Mouse (Mus musculus): Measurements from ENCODE around the gene Btd. TPM values are rescaled to one million over a fixed set of nuclear protein-coding genes. Genes with fewer than 3 reads are reported as not detected.

Gene Btd
- polyA plus RNA-seq, 1 experiment from 2014 or later, result 11.6 TPM

DNA sequence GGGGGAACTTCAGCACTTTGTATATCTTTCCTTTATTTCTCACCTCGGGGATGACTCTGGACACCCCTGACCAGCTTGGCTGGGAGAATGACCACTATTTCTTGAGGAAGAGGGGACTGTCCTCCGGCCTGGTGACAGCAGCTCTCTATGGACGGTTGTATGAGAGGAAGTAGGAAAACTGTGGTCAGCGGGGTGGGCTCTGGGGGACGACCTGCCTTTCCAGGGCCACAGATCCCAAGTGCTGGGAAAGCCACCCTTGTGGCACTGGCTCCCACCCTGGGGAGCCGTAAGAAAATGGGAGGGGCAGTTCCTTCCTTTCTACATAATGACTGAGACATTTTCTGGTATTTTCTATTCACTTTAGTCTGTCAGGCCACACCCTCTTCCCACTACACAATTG lies 26.9 kb downstream of the Btd start:
- H3K9me3 ChIP-seq (replicated peaks), result no peaks in the 10 kb centered on the region
- no peak overlapping the region for H3K27ac ChIP-seq (replicated peaks)
- ATAC-seq (ENCODE audit: insufficient read depth), result no peak
- no peak overlapping the region for H3K9ac ChIP-seq
- no peak overlapping the region for H3K4me2 ChIP-seq
- H3K4me3 ChIP-seq (replicated peaks), result no peak overlapping the region
- H3K27me3 ChIP-seq, result no peaks in the 10 kb centered on the region
- peaks cover 27% of the 10 kb centered on the region for H3K4me1 ChIP-seq (replicated peaks)
- 50% methylated on average over 6 of the region's 6 CpGs for WGBS (ENCODE audit: insufficient replicate concordance)
- peaks cover 11% of the 10 kb centered on the region for H3K36me3 ChIP-seq (replicated peaks)

DNA sequence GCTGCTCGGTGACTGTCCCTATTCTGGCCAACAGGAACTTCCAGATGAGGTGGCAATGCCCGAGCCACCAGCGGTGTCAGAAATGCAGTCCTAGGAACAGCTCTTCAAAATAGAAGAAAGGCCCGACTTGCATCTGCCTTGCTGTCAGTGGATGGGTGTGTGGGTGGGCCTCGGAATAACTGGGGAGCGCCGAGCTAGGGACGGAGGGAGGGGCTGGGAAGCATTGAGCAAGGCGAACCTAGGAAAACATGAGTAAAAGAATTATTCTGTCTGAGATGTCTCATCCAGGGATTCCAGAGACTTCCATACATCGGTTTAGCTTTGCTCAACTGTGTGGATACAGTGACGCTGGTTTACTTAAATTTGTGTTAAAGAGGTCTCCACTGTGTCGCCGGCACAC lies 27.5 kb downstream of the Btd start:
- peaks cover 21% of the 10 kb centered on the region; the same call in 1 of the 2 replicates for H3K4me1 ChIP-seq (replicated peaks)
- no peak overlapping the region for H3K27ac ChIP-seq (replicated peaks)
- no peak overlapping the region for H3K4me3 ChIP-seq (replicated peaks)
- no peak overlapping the region for H3K9ac ChIP-seq
- WGBS (ENCODE audit: insufficient replicate concordance), result 71% methylated on average over 13 of the region's 13 CpGs
- no peaks in the 10 kb centered on the region for H3K9me3 ChIP-seq (replicated peaks)
- H3K4me2 ChIP-seq, result no peak overlapping the region
- no peaks in the 10 kb centered on the region for H3K27me3 ChIP-seq
- ATAC-seq (ENCODE audit: insufficient read depth), result no peak
- peaks cover 11% of the 10 kb centered on the region for H3K36me3 ChIP-seq (replicated peaks)

DNA sequence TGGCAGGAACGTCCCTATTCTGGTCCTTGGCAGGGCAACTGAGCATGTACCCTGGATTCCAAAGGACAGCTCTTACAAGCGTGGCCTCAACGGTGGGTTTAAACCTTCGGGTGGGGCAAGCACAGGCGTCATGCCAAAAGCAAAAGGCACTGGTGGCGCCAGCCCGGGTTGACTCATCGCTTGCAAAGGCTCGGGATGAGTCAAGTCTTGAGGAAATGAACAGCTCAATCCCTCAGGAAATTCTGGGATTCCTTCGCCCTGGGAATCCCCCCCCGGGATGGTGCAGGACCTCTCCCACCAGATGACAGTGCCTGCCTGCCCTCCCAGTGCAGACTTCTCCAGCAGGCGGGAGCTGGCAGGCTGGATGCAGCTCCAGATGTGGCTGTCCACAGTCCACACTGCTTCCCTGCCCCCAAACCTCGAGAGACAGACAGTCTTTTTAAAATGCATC lies 28.4 kb downstream of the Btd start:
- WGBS (ENCODE audit: insufficient replicate concordance), result 31% methylated on average over 13 of the region's 13 CpGs
- Histone ChIP-seq H3K27ac (replicated peaks) (peak overlapping the region; percentile 56), H3K9me3 (replicated peaks) (no peaks in the 10 kb centered on the region), H3K4me2 (peak overlapping the region; percentile 21), H3K36me3 (replicated peaks) (peaks cover 11% of the 10 kb centered on the region), H3K27me3 (no peaks in the 10 kb centered on the region), H3K4me3 (replicated peaks) (no peak overlapping the region), H3K4me1 (replicated peaks) (peaks cover 14% of the 10 kb centered on the region; the same call in 1 of the 2 replicates), H3K9ac (no peak overlapping the region)
- 0 out of 2 replicates have a peak, but pooled peaks have one; percentile 16 for ATAC-seq (ENCODE audit: insufficient read depth)

DNA sequence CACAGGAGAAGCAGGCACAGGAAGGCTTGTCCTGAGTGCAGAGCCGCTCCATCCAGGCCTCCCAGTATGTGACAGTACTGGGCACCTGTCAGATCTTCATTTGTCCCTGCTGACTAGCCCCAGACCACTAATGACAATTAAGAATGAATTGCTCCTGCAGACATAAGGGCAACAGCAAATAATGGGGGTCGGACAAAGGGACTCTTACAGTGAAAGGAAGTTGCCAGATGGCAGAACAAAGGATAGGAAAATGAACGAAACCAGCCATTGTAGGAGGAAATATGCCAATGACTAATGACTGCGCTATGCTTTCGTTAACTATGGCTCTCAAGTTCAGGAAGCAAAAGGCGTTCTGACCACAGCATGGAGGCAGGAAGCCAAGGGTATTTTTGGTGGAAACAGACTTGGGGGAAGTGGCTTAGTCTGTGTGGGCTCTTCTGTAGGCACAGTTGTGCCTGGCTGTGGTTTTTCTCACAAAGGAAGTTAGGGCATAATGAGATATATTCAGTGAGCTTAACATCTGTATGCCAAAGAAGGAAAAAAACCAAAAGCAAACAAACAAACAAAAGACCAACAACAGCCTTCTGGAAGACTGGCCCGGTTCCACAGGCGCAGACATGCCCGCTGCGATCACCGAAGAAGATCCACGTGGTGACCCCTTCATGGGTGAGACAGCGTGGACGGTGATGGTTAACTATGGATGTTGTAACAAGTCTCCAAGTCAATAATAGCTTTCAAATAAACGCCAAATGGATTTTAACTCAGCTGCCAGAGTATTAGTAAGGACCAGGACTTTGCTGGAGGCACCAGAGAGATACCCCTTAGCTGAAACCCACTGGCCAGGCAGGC lies 29.0 kb downstream of the Btd start:
- Histone ChIP-seq H3K4me1 (replicated peaks) (0 out of 2 replicates have a peak, but pooled peaks cover 7% of the 10 kb centered on the region), H3K27ac (replicated peaks) (peak overlapping the region; percentile 56), H3K36me3 (replicated peaks) (peaks cover 11% of the 10 kb centered on the region), H3K9ac (no peak overlapping the region), H3K27me3 (no peaks in the 10 kb centered on the region), H3K4me3 (replicated peaks) (no peak overlapping the region), H3K4me2 (peak overlapping the region; percentile 21; the same call in 1 of the 2 replicates), H3K9me3 (replicated peaks) (no peaks in the 10 kb centered on the region)
- 0 out of 2 replicates have a peak, but pooled peaks have one; percentile 17 for ATAC-seq (ENCODE audit: insufficient read depth)
- 30% methylated on average over 15 of the region's 15 CpGs for WGBS (ENCODE audit: insufficient replicate concordance)

DNA sequence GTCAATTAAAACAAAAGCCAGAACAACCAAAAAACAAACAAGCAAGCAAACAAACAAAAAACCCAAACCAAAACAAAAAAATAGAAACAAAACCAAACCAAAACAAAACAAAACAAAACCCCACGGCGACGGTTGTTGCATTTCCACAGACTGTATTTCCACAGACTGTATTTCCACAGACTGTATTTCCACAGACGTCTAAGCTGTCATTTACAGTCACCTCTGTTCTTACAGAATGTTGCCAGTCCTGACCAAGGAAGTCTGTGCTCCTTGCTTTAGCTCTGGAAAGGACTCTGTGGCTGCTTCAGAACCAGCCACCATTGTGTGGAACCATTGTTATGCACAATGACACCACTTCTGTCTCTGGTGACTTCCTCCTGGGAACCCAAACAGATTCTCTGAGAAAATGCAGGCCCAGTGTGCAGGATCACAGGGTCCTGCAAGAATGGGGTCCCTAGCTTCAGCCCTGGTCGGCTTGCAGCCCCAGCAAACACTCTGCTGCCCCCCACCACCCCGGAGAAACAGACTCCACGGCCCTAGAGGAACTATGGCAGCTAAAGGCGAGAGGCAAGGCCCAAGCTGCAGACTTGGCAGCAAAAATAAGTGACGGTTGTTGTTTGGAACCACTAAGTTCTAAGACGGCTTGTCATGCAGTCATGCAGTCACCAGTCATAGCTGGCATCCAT lies 30.9 kb downstream of the Btd start:
- no peaks in the 10 kb centered on the region for H3K27me3 ChIP-seq
- H3K4me1 ChIP-seq (replicated peaks), result no peaks in the 10 kb centered on the region
- no peak overlapping the region for H3K4me3 ChIP-seq (replicated peaks)
- H3K9me3 ChIP-seq (replicated peaks), result no peaks in the 10 kb centered on the region
- H3K36me3 ChIP-seq (replicated peaks), result peaks cover 8% of the 10 kb centered on the region
- WGBS (ENCODE audit: insufficient replicate concordance), result 51% methylated on average over 10 of the region's 10 CpGs
- ATAC-seq (ENCODE audit: insufficient read depth), result no peak
- peak overlapping the region; percentile 56; the same call in 1 of the 2 replicates for H3K27ac ChIP-seq (replicated peaks)
- no peak overlapping the region for H3K9ac ChIP-seq
- H3K4me2 ChIP-seq, result no peak overlapping the region

DNA sequence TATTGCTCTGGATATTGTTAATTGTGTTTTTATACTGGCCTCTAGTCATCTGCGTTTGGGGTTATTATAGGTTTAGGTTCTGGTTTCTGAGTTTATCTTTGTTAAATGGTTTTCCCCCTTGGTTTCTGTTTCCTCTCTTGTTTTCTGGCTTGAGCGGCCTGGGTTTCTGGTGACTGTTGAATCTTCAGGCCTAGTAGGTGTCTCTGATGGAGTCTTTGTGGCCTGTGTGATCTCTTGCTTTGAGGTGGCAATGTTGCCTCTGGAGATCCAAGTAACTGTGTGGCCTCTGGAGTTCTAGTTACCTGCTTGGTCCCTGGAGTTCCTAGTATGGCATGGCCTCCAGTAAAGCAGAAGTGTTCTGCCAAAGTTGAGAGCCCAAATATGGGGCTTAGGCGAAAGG lies 39.8 kb downstream of the Btd start:
- no peak overlapping the region for H3K4me3 ChIP-seq (replicated peaks)
- no peak for ATAC-seq (ENCODE audit: insufficient read depth)
- H3K27me3 ChIP-seq, result no peaks in the 10 kb centered on the region
- peaks cover 11% of the 10 kb centered on the region; the same call in 1 of the 2 replicates for H3K4me1 ChIP-seq (replicated peaks)
- no peaks in the 10 kb centered on the region for H3K9me3 ChIP-seq (replicated peaks)
- H3K27ac ChIP-seq (replicated peaks), result no peak overlapping the region
- H3K4me2 ChIP-seq, result no peak overlapping the region
- no peak overlapping the region for H3K9ac ChIP-seq
- WGBS (ENCODE audit: insufficient replicate concordance), result 50% methylated on average over 3 of the region's 3 CpGs
- no peaks in the 10 kb centered on the region for H3K36me3 ChIP-seq (replicated peaks)

DNA sequence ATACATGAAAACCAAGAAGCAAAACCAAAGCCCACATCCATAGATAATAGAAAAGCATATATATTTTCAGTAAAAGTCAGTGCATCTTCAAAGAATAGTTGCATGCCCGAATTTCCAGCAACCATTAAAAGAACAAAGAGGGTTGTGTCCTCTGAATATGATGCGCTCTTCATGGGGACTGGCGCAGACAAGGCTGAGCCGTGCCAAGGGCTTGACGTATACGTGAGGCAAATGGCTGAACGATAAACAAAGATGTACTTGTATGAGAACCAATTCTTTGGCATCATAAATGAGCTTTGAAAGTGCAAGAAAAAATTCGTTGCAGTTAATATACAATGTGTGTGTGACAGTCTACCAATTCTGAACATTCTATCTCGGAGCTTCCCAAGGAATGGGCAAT lies 40.5 kb downstream of the Btd start:
- no peak overlapping the region for H3K9ac ChIP-seq
- H3K9me3 ChIP-seq (replicated peaks), result no peaks in the 10 kb centered on the region
- H3K27me3 ChIP-seq, result no peaks in the 10 kb centered on the region
- H3K4me3 ChIP-seq (replicated peaks), result no peak overlapping the region
- no peak for ATAC-seq (ENCODE audit: insufficient read depth)
- no peaks in the 10 kb centered on the region for H3K36me3 ChIP-seq (replicated peaks)
- 74% methylated on average over 9 of the region's 9 CpGs for WGBS (ENCODE audit: insufficient replicate concordance)
- H3K4me1 ChIP-seq (replicated peaks), result peaks cover 12% of the 10 kb centered on the region; the same call in 1 of the 2 replicates
- H3K27ac ChIP-seq (replicated peaks), result no peak overlapping the region
- no peak overlapping the region for H3K4me2 ChIP-seq

DNA sequence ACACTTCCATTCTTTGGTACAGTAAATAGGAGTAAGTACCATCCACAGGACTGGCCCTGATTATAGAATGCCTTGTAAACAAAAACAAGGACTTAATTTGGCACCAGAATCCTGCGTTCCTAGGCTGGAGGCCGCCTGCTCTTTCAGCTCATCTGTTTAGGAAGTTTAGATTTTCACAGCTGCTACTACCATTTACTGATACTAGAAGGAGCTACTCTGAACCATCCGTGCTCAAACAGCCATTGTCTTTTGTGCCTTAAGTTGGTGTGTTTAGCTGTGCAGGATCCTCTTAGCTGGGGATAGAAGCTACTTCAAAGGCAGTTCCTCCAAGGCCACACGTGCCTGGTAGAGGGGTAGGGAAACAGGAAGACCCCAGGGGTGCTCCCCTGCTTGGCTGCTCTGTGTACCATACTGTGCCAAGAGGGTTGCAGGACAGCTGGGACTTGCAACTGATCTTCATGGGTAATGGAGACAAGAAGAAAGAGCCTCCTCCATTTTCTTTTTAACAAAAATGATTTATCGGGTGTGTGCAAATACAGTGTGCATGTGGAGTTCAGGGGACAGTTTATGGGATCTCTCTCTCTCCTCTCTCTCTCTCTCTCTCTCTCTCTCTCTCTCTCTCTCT lies 41.2 kb downstream of the Btd start:
- Histone ChIP-seq H3K9ac (no peak overlapping the region), H3K27ac (replicated peaks) (no peak overlapping the region), H3K9me3 (replicated peaks) (no peaks in the 10 kb centered on the region), H3K4me2 (no peak overlapping the region), H3K4me1 (replicated peaks) (peaks cover 12% of the 10 kb centered on the region; the same call in 1 of the 2 replicates), H3K36me3 (replicated peaks) (no peaks in the 10 kb centered on the region), H3K27me3 (no peaks in the 10 kb centered on the region), H3K4me3 (replicated peaks) (no peak overlapping the region)
- WGBS (ENCODE audit: insufficient replicate concordance), result 48% methylated on average over 5 of the region's 5 CpGs
- ATAC-seq (ENCODE audit: insufficient read depth), result no peak

DNA sequence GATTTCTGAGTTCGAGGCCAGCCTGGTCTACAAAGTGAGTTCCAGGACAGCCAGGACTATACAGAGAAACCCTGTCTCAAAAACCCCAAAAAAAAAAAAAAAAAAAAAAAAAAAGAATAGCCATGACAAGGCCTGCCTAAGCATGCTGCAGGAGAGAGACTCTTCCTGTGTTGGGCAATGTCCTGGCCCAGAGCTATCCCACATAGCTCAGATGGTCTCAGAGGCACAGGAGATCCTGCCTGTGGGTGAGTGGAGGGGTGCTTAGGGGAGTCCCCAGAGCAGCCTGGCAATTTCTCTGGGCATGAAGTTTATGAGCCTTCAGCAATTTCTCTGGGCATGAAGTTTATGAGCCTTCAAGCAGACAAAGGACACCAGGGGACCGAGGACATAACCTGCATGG lies 42.8 kb downstream of the Btd start:
- Histone ChIP-seq H3K9me3 (replicated peaks) (no peaks in the 10 kb centered on the region), H3K4me1 (replicated peaks) (peaks cover 12% of the 10 kb centered on the region; the same call in 1 of the 2 replicates), H3K4me3 (replicated peaks) (no peak overlapping the region), H3K27me3 (no peaks in the 10 kb centered on the region), H3K27ac (replicated peaks) (no peak overlapping the region), H3K9ac (no peak overlapping the region), H3K36me3 (replicated peaks) (no peaks in the 10 kb centered on the region), H3K4me2 (no peak overlapping the region)
- WGBS (ENCODE audit: insufficient replicate concordance), result 44% methylated on average over 2 of the region's 2 CpGs
- no peak for ATAC-seq (ENCODE audit: insufficient read depth)

DNA sequence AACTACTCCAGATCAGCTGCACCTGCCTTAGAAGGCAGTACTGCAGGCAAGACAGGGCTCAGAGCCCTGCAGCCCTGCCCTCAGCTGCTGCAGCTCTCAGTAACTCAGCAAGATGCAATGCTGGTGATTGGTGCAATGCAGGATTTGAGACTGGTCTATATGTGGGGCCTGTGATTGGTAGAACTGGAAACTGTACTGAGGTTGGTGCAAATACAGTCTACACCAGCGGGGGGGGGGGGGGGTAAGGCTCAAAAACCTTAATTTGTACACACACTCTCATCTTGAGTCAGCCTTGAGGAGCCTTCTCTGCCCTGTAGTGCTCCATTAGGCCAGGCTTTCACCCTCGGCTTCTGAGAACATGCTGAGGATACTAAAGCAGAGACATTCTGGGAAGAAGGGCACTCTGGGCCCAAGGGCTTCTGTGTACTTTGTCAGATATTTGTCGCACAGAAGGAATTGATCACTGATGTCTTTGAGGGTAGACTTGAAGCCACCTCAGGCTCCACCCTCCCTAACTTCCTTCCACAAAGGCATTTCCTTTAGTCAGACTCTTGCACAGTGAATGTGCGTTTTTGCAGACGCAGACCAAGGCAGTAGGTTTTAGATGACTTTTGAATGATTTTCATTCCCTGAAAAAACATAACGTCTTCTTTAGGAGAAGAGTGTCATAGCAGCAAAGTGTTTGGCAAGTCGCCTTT lies 43.7 kb downstream of the Btd start:
- no peak overlapping the region for H3K27ac ChIP-seq (replicated peaks)
- 16% methylated on average over 7 of the region's 7 CpGs for WGBS (ENCODE audit: insufficient replicate concordance)

More for the DNA sequence above, 43.7 kb downstream of the Btd start:
- H3K9me3 ChIP-seq (replicated peaks), result no peaks in the 10 kb centered on the region
- peaks cover 12% of the 10 kb centered on the region; the same call in 1 of the 2 replicates for H3K4me1 ChIP-seq (replicated peaks)
- H3K4me3 ChIP-seq (replicated peaks), result no peak overlapping the region
- H3K9ac ChIP-seq, result no peak overlapping the region
- H3K4me2 ChIP-seq, result no peak overlapping the region
- no peaks in the 10 kb centered on the region for H3K36me3 ChIP-seq (replicated peaks)
- no peaks in the 10 kb centered on the region for H3K27me3 ChIP-seq
- no peak for ATAC-seq (ENCODE audit: insufficient read depth)

Data from liver, embryonic 15.5 days (tissue).